Mouse (Mus musculus) lung, adult 18-20 months (tissue): ENCODE measurements around the gene Ackr4.

ENCODE experiments used
- DNase-seq, 2 experiments: peaks; one replicate each; pipeline ENCODE4 v3.0.0; 2022; ENCODE audit warnings: mixed read lengths in 2 of 2

The Ackr4 gene

GRCm38 (mm10) chr9:104039031-104039695, 87.6 kb downstream of the Ackr4 start:
- DNase-seq = no peak

GRCm38 (mm10) chr9:104038266-104038665, 88.5 kb downstream of the Ackr4 start:
- DNase-seq = no peak

- peak; percentile 71 to 77 for DNase-seq
These were observed 91.3 kb downstream of the Ackr4 start for GRCm38 (mm10) chr9:104035261-104036015.

GRCm38 (mm10) chr9:104034718-104035117, 92.0 kb downstream of the Ackr4 start:
- no peak for DNase-seq

GRCm38 (mm10) chr9:104034231-104034630, 92.5 kb downstream of the Ackr4 start:
- no peak for DNase-seq
